Mouse (Mus musculus) midbrain, postnatal 0 days (tissue): ENCODE results near the gene Gigyf2. TPM values are rescaled to one million over a fixed set of nuclear protein-coding genes. Genes with fewer than 3 reads are reported as not detected.
A peak's percentile ranks its signal among the peaks of the same experiment; 100 is the strongest.

ENCODE experiments used
- ATAC-seq: fragments of 200-750 bp; cut with Nextera tagmentation; 2 replicates; pipeline ENCODE4 v1.8.0; 2017; ENCODE audit warnings: moderate number of reproducible peaks, mild to moderate bottlenecking, moderate TSS enrichment, moderate library complexity; ENCODE audit not compliant: low FRiP score
- DNase-seq: peaks from one replicate; pipeline ENCODE4 v3.0.0-alpha.2; 2015; ENCODE audit warnings: low spot score
- H3K27ac ChIP-seq: fragments of 300-500 bp; sonication (generic); 2 replicates; pipeline ENCODE4 v1.5.1; 2014; ENCODE audit warnings: low read depth, mild to moderate bottlenecking, low read length, mixed read lengths
- H3K27me3 ChIP-seq: fragments of 300-500 bp; sonication (generic); 2 replicates; pipeline ENCODE4 v1.6.1; 2014; ENCODE audit warnings: low read length, control low read depth, mixed read lengths; ENCODE audit not compliant: insufficient read depth
- H3K36me3 ChIP-seq: fragments of 300-500 bp; sonication (generic); 2 replicates; pipeline ENCODE4 v1.6.1; 2014; ENCODE audit warnings: low read length, control low read depth, mixed read lengths; ENCODE audit not compliant: insufficient read depth
- H3K4me1 ChIP-seq: fragments of 300-500 bp; sonication (generic); 2 replicates; pipeline ENCODE4 v1.6.1; 2014; ENCODE audit warnings: mild to moderate bottlenecking, control low read depth, antibody characterized with exemption, low read length, mixed read lengths; ENCODE audit not compliant: insufficient read depth
- H3K4me2 ChIP-seq: fragments of 300-500 bp; sonication (generic); 2 replicates; pipeline ENCODE4 v1.6.1; 2014; ENCODE audit warnings: low read depth, mild to moderate bottlenecking, low read length, mixed read lengths; ENCODE audit not compliant: poor library complexity, severe bottlenecking
- H3K4me3 ChIP-seq: fragments of 300-500 bp; sonication (generic); 2 replicates; pipeline ENCODE4 v1.5.1; 2014; ENCODE audit warnings: low read depth, mild to moderate bottlenecking, low read length, moderate library complexity
- H3K9ac ChIP-seq: fragments of 300-500 bp; sonication (generic); replicated peaks from 2 replicates; pipeline ENCODE4 v1.6.1; 2014; ENCODE audit warnings: mild to moderate bottlenecking, low read length, moderate library complexity, mixed read lengths; ENCODE audit not compliant: poor library complexity, severe bottlenecking
- H3K9me3 ChIP-seq: fragments of 300-500 bp; sonication (generic); 2 replicates; pipeline ENCODE4 v1.6.1; 2016; ENCODE audit warnings: low read length, control low read depth
- CTCF ChIP-seq: IDR thresholded peaks from 2 replicates; pipeline ENCODE4 v1.5.1; 2016; ENCODE audit warnings: antibody characterized with exemption, mild to moderate bottlenecking
- WGBS: fragments of 180-500 bp; shearing (Covaris S2); extraction: QIAGEN DNeasy Blood & Tissue Kit; methylation state at CpG from one replicate; pipeline ENCODE4 v1.1.7; 2014; 5-methylcytosine and 5-hydroxymethylcytosine counted together
- polyA plus RNA-seq: library from polyadenylated mRNA; unstranded; fragments of >200 nt; fragmentation: Nextera tagmentation; extraction: Ambion mirVana; gene quantifications from 2 replicates; pipeline ENCODE4 v1.2.1, GENCODE M21; 2015
- total RNA-seq: library from RNA; depleted of rRNA; stranded (reverse); fragments of >200 nt; gene quantifications from 2 replicates; pipeline ENCODE4 v1.2.3, GENCODE M21; 2014

The Gigyf2 gene
- total and polyA plus RNA-seq, 2 experiments from 2014 or later = 45.4 to 69.0 TPM

DNA sequence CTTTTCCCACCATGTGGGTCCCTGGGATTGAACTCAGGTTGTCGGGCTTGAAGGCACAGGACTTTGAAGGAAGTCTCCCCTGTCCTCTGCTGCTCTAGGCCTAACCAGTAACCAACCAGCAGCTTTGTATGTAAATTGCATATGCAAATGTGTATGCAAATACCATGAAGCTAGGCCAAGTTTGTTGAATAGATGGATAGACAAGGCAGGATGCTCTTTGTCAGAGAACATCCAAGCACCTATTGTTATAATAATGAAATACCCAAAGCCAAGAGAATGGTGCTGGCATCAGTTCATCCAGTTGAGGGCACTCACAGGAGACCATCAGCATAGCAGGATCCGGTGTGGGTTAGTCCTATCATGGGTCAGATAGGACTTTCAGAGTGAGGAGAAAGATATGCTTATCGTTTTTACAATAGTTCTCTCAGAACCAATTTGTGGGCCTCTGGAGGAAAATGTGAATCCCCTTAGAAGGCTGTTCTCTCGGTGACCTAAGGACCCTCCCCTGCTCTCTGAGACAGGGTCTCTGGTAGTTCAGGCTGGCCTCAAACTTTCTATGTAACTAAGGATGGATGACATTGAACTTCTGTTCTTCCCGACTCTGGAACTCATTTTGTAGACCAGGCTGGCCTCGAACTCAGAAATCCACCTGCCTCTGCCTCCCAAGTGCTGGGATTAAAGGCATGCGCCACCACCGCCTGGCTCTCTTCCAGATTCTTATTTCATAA is 12.8 kb upstream of the Gigyf2 start:
- ATAC-seq = no peak
- H3K36me3 ChIP-seq = no peaks in the 10 kb centered on the region
- H3K9ac ChIP-seq = no peak overlapping the region
- H3K4me2 ChIP-seq = no peak overlapping the region
- H3K4me3 ChIP-seq = no peak overlapping the region
- 88% methylated on average over 8 of the region's 8 CpGs for WGBS
- H3K27ac ChIP-seq = no peak overlapping the region
- H3K9me3 ChIP-seq = no peaks in the 10 kb centered on the region
- no peaks in the 10 kb centered on the region for H3K4me1 ChIP-seq
- H3K27me3 ChIP-seq = no peaks in the 10 kb centered on the region
- no peak for TF ChIP-seq CTCF
- no peak for DNase-seq

DNA sequence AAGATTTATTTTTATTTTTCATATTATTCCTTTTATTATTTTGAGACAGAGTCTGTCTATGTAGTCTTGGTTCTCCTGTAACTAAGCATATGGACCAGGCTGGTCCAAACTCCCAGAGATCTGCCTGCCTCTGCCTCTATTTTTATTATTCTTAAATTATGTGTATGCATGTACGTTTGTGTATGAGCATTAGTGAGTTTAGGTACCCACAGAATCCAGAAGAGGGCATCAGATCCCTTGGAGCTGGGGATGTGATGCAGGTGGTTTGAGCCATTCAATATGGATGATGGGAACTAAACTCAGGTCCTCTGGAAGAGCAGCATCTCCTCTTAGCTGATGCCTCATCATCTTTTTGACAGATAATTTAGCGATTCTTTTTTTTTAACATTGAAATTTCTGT is 11.4 kb upstream of the Gigyf2 start:
- H3K9me3 ChIP-seq = 0 out of 2 replicates have a peak, but pooled peaks cover 2% of the 10 kb centered on the region
- H3K27ac ChIP-seq = no peak overlapping the region
- ATAC-seq = no peak

DNA sequence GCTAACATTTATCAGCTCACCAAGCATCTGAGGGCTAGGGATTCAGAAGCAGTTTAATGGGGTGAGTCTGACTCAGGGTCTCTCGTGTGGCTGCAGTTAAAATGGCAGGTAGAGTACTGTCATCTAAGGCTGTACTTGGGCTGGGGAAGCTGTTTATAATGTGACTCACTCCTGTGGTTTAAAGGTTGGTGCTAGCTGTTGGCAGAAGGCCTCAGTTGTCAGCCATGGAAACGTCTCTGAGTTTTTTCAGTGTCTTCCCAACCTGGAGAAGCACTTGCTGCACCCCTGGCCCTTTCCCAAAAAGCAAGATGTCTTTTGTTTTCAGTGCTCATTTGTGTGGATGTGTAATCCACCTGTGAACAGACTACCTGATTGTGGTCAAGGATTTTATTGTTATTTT is 10.9 kb upstream of the Gigyf2 start:
- ATAC-seq = no peak
- WGBS = 76% methylated on average over 2 of the region's 2 CpGs
- Histone ChIP-seq H3K4me3 (no peak overlapping the region), H3K9me3 (0 out of 2 replicates have a peak, but pooled peaks cover 2% of the 10 kb centered on the region), H3K36me3 (no peaks in the 10 kb centered on the region), H3K4me1 (no peaks in the 10 kb centered on the region), H3K9ac (no peak overlapping the region), H3K4me2 (no peak overlapping the region), H3K27ac (no peak overlapping the region), H3K27me3 (no peaks in the 10 kb centered on the region)
- TF ChIP-seq CTCF = no peak
- DNase-seq = no peak

More for the DNA sequence above, 11.4 kb upstream of the Gigyf2 start:
- no peaks in the 10 kb centered on the region for H3K27me3 ChIP-seq
- H3K36me3 ChIP-seq = no peaks in the 10 kb centered on the region
- H3K4me1 ChIP-seq = no peaks in the 10 kb centered on the region
- TF ChIP-seq CTCF = no peak
- 92% methylated on average over 2 of the region's 2 CpGs for WGBS
- no peak for DNase-seq
- no peak overlapping the region for H3K9ac ChIP-seq
- H3K4me2 ChIP-seq = no peak overlapping the region
- no peak overlapping the region for H3K4me3 ChIP-seq

DNA sequence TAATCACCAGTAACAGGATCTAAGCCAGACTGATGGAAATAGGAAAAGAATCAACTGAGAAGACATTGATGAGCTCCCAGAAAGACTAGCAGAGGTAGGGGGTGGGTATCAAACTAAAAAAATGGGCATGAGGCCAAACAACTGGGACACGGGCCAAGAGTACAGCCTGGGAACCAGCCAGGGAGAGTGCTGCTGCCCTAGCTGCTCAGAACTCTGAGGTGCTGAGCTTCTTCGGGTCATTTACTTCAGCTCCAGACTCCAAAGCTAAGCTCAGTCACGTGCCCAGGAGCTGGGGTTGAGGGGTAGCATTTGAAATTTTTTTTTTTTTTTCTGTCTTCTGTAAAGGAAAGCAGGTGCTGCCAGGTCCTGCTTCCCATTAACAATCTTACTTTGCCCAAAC is 10.1 kb upstream of the Gigyf2 start:
- H3K9me3 ChIP-seq = 0 out of 2 replicates have a peak, but pooled peaks cover 2% of the 10 kb centered on the region
- H3K4me2 ChIP-seq = no peak overlapping the region
- 45% methylated on average over 3 of the region's 3 CpGs for WGBS
- H3K27me3 ChIP-seq = no peaks in the 10 kb centered on the region
- no peak overlapping the region for H3K4me3 ChIP-seq
- DNase-seq = peak; percentile 26
- no peaks in the 10 kb centered on the region for H3K4me1 ChIP-seq
- no peaks in the 10 kb centered on the region for H3K36me3 ChIP-seq
- ATAC-seq = no peak
- no peak overlapping the region for H3K9ac ChIP-seq
- TF ChIP-seq CTCF = no peak
- H3K27ac ChIP-seq = no peak overlapping the region

DNA sequence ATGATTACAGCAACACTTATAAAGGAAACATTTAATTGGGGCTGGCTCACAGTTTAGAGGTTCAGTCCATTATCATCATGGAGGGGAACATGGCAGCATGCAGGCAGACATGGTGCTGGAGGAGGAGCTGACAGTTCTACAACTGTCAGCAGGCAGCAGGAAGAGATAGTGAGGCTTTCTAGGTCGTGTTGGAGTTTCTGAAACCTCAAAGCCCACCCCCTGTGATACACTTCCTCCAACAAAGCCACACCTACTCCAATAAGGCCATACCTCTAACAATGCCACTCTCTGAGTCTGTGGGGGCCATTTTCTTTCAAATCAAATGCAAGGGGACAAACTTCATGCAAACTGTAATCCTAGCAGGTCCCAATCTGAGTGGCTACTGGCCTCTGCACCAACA is 5.7 kb upstream of the Gigyf2 start:
- DNase-seq (no peak), ATAC-seq (no peak)

DNA sequence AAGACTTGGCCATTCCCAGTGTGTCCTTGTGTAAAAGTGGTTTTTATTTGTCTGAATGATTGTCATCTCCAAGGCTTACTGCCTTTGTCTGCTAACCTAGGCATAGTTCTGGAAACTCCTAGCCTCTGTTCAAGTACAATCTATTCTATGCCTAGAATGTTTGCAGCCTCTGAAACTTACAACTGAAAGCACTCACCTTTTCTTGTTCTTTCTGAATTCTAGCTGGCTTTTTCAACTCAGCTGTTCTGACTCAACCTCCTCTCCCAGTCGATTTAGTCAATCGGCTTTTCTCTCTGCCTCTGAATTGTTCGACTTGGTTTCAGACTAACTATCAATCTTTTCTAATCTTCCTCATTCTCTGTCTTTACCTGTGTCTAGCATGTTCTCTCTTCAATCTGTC is 4.0 kb upstream of the Gigyf2 start:
- no peak for ATAC-seq
- Histone ChIP-seq H3K27me3 (no peaks in the 10 kb centered on the region), H3K36me3 (no peaks in the 10 kb centered on the region), H3K9me3 (0 out of 2 replicates have a peak, but pooled peaks cover 2% of the 10 kb centered on the region), H3K27ac (no peak overlapping the region), H3K4me1 (no peaks in the 10 kb centered on the region), H3K4me3 (no peak overlapping the region), H3K4me2 (no peak overlapping the region), H3K9ac (no peak overlapping the region)
- DNase-seq = no peak
- no peak for TF ChIP-seq CTCF
- WGBS = 90% methylated on average over 3 of the region's 3 CpGs

More for the DNA sequence above, 5.7 kb upstream of the Gigyf2 start:
- Histone ChIP-seq H3K9ac (no peak overlapping the region), H3K27ac (no peak overlapping the region), H3K4me3 (no peak overlapping the region), H3K9me3 (0 out of 2 replicates have a peak, but pooled peaks cover 2% of the 10 kb centered on the region), H3K27me3 (no peaks in the 10 kb centered on the region), H3K36me3 (no peaks in the 10 kb centered on the region), H3K4me1 (no peaks in the 10 kb centered on the region), H3K4me2 (no peak overlapping the region)
- no peak for TF ChIP-seq CTCF
- WGBS = 0% methylated on average over 1 of the region's 1 CpGs
